Mouse (Mus musculus): ENCODE measurements around the gene Ern1. TPM values are rescaled to one million over a fixed set of nuclear protein-coding genes. Genes with fewer than 3 reads are reported as not detected.

Ern1 gene
- total RNA-seq, 1 experiment: 7.4 TPM

GRCm38 (mm10) chr11:106489036-106489693, 1.5 kb upstream of the Ern1 start:
- H3K9me3 ChIP-seq (ENCODE audit: control insufficient read depth, insufficient read depth, low read depth, low read length): no peaks in the 10 kb centered on the region
- DNase-seq (ENCODE audit: low read depth, low spot score): no peak
- H3K36me3 ChIP-seq (ENCODE audit: control insufficient read depth, insufficient read depth, low read length, poor library complexity, severe bottlenecking): no peaks in the 10 kb centered on the region
- no peaks in the 10 kb centered on the region; a peak in 2 of 4 replicates for H3K4me1 ChIP-seq (ENCODE audit: control insufficient read depth in 2 of 2, insufficient read depth in 2 of 2, low read length in 2 of 2, poor library complexity in 1 of 2)
- no peak overlapping the region for H3K27ac ChIP-seq (ENCODE audit: insufficient read depth, low read depth, low read length, poor library complexity, severe bottlenecking)
- TF ChIP-seq HCFC1 (IDR thresholded peaks at IDR 0.05; ENCODE audit: borderline replicate concordance, insufficient read depth, low read length) (no peak), CHD2 (IDR thresholded peaks at IDR 0.05; ENCODE audit: low read depth, low read length) (no peak), ZC3H11A (IDR thresholded peaks at IDR 0.05; ENCODE audit: borderline replicate concordance, low read depth, low read length) (no peak), ZNF384 (IDR thresholded peaks at IDR 0.05; ENCODE audit: low read depth, low read length) (no peak), MAFK (IDR thresholded peaks at IDR 0.05; ENCODE audit: insufficient read depth, low read depth, low read length) (no peak)
- no peak overlapping the region for H3K9ac ChIP-seq (ENCODE audit: insufficient read depth, low read depth, low read length, poor library complexity, severe bottlenecking)
- H3K4me3 ChIP-seq (ENCODE audit: insufficient read depth in 1 of 2, low read depth in 1 of 2, low read length in 2 of 2, poor library complexity in 1 of 2, severe bottlenecking in 1 of 2): no peak overlapping the region
- in situ Hi-C loops (cut with MboI; ENCODE audit: low sequenced_read_pairs in 2 of 2, unreplicated experiment in 2 of 2): no loop called here

GRCm38 (mm10) chr11:106488126-106488561, 492 bp upstream of the Ern1 start:
- Histone ChIP-seq H3K9ac (ENCODE audit: insufficient read depth, low read depth, low read length, poor library complexity, severe bottlenecking) (peak overlapping the region; percentile 64; the same call in 1 of the 2 replicates), H3K4me1 (ENCODE audit: control insufficient read depth in 2 of 2, insufficient read depth in 2 of 2, low read length in 2 of 2, poor library complexity in 1 of 2) (no peaks in the 10 kb centered on the region; a peak in 2 of 4 replicates), H3K27ac (ENCODE audit: insufficient read depth, low read depth, low read length, poor library complexity, severe bottlenecking) (no peak overlapping the region), H3K36me3 (ENCODE audit: control insufficient read depth, insufficient read depth, low read length, poor library complexity, severe bottlenecking) (no peaks in the 10 kb centered on the region), H3K9me3 (ENCODE audit: control insufficient read depth, insufficient read depth, low read depth, low read length) (no peaks in the 10 kb centered on the region), H3K4me3 (ENCODE audit: insufficient read depth in 1 of 2, low read depth in 1 of 2, low read length in 2 of 2, poor library complexity in 1 of 2, severe bottlenecking in 1 of 2) (peak overlapping the region; percentile 61 to 85)
- in situ Hi-C loops (cut with MboI; ENCODE audit: low sequenced_read_pairs in 2 of 2, unreplicated experiment in 2 of 2): no loop called here
- DNase-seq (ENCODE audit: low read depth, low spot score): no peak
- TF ChIP-seq ZC3H11A (IDR thresholded peaks at IDR 0.05; ENCODE audit: borderline replicate concordance, low read depth, low read length): no peak
- no peak for TF ChIP-seq HCFC1 (IDR thresholded peaks at IDR 0.05; ENCODE audit: borderline replicate concordance, insufficient read depth, low read length)
- TF ChIP-seq ZNF384 (IDR thresholded peaks at IDR 0.05; ENCODE audit: low read depth, low read length): no peak
- no peak for TF ChIP-seq CHD2 (IDR thresholded peaks at IDR 0.05; ENCODE audit: low read depth, low read length)
- no peak for TF ChIP-seq MAFK (IDR thresholded peaks at IDR 0.05; ENCODE audit: insufficient read depth, low read depth, low read length)

DNA sequence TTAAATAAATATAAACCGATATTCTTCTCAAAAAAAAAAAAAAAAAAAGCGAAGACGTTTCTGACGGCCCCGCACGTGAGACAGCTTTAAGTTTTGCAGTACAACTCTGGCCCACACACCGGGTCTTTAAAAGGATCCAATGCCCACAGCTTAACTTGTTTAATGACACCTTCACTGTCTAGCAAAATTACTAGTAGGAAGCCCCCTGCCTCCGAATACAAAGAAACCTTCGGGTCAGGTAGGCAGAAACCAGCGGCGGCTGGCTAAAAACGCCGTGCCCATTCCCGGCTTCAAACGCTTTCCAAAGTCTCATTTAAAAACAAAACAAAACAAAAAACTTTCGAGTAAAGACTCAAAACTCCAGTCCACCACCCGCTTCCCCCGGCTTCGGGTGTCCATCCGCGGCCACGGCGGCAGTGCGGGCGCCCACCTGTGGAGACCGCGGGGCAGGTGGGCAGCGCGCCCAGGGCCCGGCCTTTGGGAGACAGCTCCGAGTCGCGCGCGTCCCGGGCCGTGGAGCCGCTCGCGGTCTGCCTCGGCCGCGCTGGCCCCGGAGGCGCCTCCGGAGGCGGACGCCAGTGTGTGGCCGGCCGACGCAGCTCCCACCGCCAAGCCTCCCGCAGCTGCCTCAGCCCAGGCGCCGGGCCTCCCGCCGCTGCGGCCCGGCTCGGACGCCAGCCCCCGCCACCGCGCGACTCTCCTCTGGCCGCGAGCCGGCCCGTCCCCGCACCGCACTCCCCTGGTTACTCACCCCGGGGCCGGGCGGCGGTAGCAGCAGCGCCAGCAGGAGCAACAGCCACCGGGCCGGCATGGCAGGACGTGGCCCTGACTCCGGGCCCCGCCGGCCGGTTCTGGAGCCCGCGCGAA, 553 bp downstream of the Ern1 start:
- Histone ChIP-seq H3K9me3 (ENCODE audit: control insufficient read depth, insufficient read depth, low read depth, low read length) (no peaks in the 10 kb centered on the region), H3K4me3 (ENCODE audit: insufficient read depth in 1 of 2, low read depth in 1 of 2, low read length in 2 of 2, poor library complexity in 1 of 2, severe bottlenecking in 1 of 2) (peak overlapping the region; percentile 85 to 91), H3K4me1 (ENCODE audit: control insufficient read depth in 2 of 2, insufficient read depth in 2 of 2, low read length in 2 of 2, poor library complexity in 1 of 2) (no peaks in the 10 kb centered on the region; a peak in 2 of 4 replicates), H3K9ac (ENCODE audit: insufficient read depth, low read depth, low read length, poor library complexity, severe bottlenecking) (peak overlapping the region; percentile 81), H3K27ac (ENCODE audit: insufficient read depth, low read depth, low read length, poor library complexity, severe bottlenecking) (no peak overlapping the region), H3K36me3 (ENCODE audit: control insufficient read depth, insufficient read depth, low read length, poor library complexity, severe bottlenecking) (no peaks in the 10 kb centered on the region)
- no peak for DNase-seq (ENCODE audit: low read depth, low spot score)
- in situ Hi-C loops (cut with MboI; ENCODE audit: low sequenced_read_pairs in 2 of 2, unreplicated experiment in 2 of 2): no loop called here
- no peak for TF ChIP-seq ZC3H11A (IDR thresholded peaks at IDR 0.05; ENCODE audit: borderline replicate concordance, low read depth, low read length)
- peak; percentile 72; the same call in 1 of the 2 replicates for TF ChIP-seq ZNF384 (IDR thresholded peaks at IDR 0.05; ENCODE audit: low read depth, low read length)

GRCm38 (mm10) chr11:106486042-106486865, 1.4 kb downstream of the Ern1 start:
- DNase-seq (ENCODE audit: low read depth, low spot score): no peak
- H3K9ac ChIP-seq (ENCODE audit: insufficient read depth, low read depth, low read length, poor library complexity, severe bottlenecking): no peak overlapping the region

More at GRCm38 (mm10) chr11:106486042-106486865, 1.4 kb downstream of the Ern1 start:
- Histone ChIP-seq H3K9me3 (ENCODE audit: control insufficient read depth, insufficient read depth, low read depth, low read length) (no peaks in the 10 kb centered on the region), H3K4me3 (ENCODE audit: insufficient read depth in 1 of 2, low read depth in 1 of 2, low read length in 2 of 2, poor library complexity in 1 of 2, severe bottlenecking in 1 of 2) (peak overlapping the region; percentile 85 to 91; a peak in 3 of 4 replicates), H3K36me3 (ENCODE audit: control insufficient read depth, insufficient read depth, low read length, poor library complexity, severe bottlenecking) (no peaks in the 10 kb centered on the region), H3K4me1 (ENCODE audit: control insufficient read depth in 2 of 2, insufficient read depth in 2 of 2, low read length in 2 of 2, poor library complexity in 1 of 2) (no peaks in the 10 kb centered on the region; a peak in 2 of 4 replicates), H3K27ac (ENCODE audit: insufficient read depth, low read depth, low read length, poor library complexity, severe bottlenecking) (no peak overlapping the region)
- no peak for TF ChIP-seq MAFK (IDR thresholded peaks at IDR 0.05; ENCODE audit: insufficient read depth, low read depth, low read length)
- no peak for TF ChIP-seq ZNF384 (IDR thresholded peaks at IDR 0.05; ENCODE audit: low read depth, low read length)
- in situ Hi-C loops (cut with MboI; ENCODE audit: low sequenced_read_pairs in 2 of 2, unreplicated experiment in 2 of 2): no loop called here
